Mouse (Mus musculus) megakaryocyte progenitor cell, adult 5-6 weeks (primary cell): ENCODE measurements at regions not wholly inside any gene's neighbourhood (a gene's known extent, or its start where the extent isn't known, plus 50 kb on each side); places are given as distances from the start of the nearest gene placed in this dataset.

Experiments used
- ATAC-seq: replicated peaks from 2 replicates; pipeline ENCODE4 v1.8.0; 2016; ENCODE audit warnings: mild to moderate bottlenecking, moderate TSS enrichment, inconsistent platforms; ENCODE audit not compliant: poor library complexity

- no peak for ATAC-seq
These were observed 2945.6 kb upstream of the 5930422O12Rik start for GRCm38 (mm10) chr8:30482956-30483355.

DNA sequence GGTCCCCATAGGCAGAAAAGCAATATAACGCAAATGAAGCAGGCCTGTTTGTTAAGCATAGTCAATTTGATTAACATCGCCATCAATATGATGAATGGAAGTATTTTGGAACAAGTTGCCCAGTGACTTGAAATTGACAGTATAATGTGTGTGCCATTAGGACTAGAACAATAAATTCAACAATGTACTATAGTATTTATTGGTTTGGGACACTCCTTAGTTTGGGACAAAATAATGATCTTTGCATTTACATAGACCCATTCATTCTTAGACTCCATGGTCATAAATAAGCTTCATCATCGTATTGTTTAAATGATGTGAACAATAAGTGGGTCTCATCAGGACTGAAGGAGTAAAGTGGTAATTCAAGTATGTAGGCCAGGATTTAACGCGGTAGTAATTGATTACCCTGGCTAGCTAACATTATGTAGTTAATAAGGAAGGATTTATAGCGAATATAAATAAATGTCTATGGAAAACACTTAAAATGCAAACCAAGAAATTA is 2933.6 kb upstream of the 5930422O12Rik start:
- ATAC-seq = no peak

- no peak for ATAC-seq
These were observed 2926.3 kb upstream of the 5930422O12Rik start for GRCm38 (mm10) chr8:30502164-30502563.

GRCm38 (mm10) chr8:30511358-30511757 is 2917.2 kb upstream of the 5930422O12Rik start:
- no peak for ATAC-seq

GRCm38 (mm10) chr8:30522806-30523462 is 2905.6 kb upstream of the 5930422O12Rik start:
- no peak for ATAC-seq

DNA sequence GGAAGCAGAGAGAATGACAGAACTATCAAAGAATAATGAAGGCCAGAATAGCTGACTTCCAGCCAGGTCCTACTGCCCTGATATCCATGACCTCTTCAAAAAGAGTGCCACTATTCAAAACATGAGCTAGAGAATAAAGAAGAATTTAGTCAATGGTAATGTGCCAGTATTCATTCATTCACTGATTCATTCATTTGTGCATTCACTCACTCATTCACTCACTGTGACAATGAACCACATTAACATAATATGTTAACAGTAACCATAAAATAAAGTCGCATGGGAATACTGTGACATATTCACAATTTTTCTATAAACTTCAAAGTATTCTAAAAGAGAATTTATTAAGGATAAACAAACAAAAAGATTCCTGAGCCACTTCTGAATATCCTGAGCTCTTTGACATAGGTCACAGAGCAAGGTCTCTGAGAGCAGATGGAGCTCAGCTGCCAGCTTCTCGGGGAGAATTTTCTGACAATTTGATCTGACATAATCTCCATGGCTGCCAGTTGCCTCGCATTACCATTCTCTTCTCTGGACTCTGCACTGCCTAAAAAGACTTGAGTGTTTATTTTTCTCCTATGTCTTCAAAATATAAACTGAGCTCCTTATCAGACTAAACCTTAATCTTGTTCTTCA is 2895.5 kb upstream of the 5930422O12Rik start:
- no peak for ATAC-seq

DNA sequence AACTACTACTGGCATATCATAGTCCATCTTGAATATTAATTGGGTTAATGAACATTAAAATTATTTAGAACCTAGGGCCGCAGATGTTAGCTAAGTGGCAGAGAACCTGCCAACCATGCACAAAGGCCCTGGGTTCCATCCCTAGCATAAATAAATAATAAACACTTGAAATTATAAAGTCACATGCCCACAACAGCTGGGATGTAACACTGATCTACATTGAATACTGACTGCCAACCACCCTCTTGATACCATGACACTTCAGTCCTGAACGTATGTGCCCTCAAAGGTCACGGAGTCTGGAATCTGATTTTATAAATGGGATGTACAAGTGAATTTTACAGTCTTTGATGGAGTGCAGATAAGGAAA is 2895.0 kb upstream of the 5930422O12Rik start:
- ATAC-seq = no peak

GRCm38 (mm10) chr8:30535450-30535849 is 2893.1 kb upstream of the 5930422O12Rik start:
- ATAC-seq = no peak

DNA sequence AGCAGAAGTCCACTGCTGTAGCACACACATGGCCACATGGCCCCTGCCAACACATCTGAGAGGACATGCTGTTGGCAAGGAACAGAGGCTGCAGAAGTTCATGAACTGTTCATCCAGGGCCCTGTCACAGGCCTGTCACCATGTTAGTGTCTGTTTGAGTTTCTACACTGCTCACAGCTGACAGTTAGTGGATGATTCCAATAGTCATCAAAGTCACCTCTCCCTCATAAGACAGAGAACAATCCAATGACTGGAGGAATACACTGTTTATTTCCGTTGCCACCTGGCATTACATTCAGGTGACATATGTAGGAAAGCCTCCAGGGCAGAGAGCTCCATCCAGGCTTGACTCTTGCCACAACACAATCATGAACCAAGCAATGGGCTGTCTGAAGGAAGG is 2886.3 kb upstream of the 5930422O12Rik start:
- no peak for ATAC-seq

DNA sequence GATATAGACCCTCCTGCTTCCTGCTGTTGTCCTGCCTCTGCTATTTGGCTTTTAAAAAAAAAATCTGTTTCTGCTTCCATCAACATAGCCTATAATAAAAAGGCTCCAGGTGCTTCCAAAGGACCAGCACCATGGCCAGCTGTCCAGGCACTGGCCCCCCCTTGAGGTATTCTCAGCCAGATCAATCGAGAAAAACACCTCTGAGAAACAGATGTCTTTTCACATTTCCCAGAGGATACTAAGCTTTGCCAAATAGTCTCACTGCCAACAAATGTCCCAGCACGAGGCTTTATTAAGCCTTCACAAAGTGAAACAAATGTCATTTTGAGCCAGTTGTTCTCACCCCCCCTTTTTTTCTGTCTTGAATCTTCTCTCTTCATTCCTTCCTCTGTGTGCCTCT is 2880.7 kb upstream of the 5930422O12Rik start:
- no peak for ATAC-seq

DNA sequence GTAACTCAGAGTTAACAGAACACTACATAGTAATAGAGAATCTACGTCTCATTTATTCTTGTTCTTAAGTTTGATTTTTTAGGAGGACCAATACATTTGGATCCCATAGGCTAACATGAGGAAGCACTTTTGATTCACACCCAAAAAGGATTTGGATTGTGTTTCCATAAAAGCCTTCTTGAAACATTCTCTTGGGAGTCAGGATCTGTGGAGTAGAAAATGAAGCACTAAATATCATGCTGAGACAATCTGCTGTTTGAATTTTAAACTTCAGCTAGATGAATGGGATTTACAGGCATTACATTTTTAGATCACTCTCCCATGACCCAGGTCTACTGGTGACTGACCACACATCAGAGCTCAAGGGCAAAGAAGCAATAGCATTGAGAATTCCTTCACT is 2877.5 kb upstream of the 5930422O12Rik start:
- no peak for ATAC-seq

GRCm38 (mm10) chr8:30557429-30557828 is 2871.1 kb upstream of the 5930422O12Rik start:
- no peak for ATAC-seq

GRCm38 (mm10) chr8:30561323-30562207 is 2866.9 kb upstream of the 5930422O12Rik start:
- no peak for ATAC-seq

GRCm38 (mm10) chr8:30569799-30570198 is 2858.7 kb upstream of the 5930422O12Rik start:
- ATAC-seq = no peak

DNA sequence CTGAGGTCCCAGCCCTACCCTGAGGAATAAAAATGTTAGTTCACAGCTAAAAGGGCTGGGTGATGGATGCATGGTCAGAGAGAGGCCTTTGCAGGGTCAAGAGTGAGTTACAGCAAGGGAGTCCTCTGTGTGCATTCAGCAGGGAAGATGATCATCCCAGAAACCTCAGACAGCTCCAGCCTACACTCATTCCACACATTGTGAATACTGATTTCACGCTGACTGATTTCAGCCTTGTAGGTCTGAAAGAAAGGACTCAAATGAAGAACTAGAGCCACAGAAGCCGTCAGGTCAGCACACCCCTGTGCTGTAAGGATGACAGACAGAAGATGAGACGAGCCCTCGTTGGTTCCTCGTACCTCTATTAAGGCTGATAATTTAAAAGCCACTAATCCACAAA is 2858.0 kb upstream of the 5930422O12Rik start:
- ATAC-seq = no peak

DNA sequence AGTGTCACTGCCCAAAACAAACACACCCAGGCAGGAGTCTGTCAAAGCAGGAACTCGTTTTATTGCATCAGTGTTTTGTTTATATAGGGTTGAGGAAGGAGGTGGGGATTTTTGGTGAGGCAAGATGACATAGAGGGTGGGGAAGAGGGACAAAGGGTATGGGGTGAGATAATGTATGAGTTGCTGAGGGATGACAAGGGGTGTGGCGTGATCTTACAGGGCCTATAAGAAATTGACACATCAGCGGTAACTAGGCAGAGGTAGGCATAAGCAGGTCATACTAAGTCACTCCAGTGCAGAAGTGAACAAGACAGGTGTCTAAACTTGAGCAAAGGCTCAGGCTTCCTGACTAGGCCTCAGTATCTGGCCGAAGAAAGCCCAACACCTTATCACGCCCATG is 2841.0 kb upstream of the 5930422O12Rik start:
- ATAC-seq = no peak

DNA sequence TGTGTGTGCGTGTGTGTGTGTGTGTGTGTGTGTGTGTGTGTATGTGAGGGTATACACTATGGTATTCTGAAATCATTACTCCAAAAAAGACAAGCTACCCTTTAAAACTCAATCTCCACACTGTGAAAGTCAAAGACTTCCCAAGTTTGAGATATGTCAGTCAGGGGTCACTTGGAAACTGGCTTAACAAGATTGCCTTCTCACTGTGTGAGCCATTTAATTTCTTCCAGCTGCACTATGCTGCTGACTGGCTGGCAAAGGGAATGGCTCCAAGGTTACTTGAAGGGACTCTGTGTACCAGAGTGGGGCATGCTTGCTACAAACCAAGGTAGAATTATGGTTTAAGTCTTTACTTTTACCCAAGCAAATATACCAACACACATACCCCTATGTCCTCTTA is 2826.1 kb upstream of the 5930422O12Rik start:
- ATAC-seq = no peak

- no peak for ATAC-seq
These were observed 2798.2 kb upstream of the 5930422O12Rik start for GRCm38 (mm10) chr8:30630332-30630731.

GRCm38 (mm10) chr8:30636791-30637190 is 2791.7 kb upstream of the 5930422O12Rik start:
- ATAC-seq = no peak

DNA sequence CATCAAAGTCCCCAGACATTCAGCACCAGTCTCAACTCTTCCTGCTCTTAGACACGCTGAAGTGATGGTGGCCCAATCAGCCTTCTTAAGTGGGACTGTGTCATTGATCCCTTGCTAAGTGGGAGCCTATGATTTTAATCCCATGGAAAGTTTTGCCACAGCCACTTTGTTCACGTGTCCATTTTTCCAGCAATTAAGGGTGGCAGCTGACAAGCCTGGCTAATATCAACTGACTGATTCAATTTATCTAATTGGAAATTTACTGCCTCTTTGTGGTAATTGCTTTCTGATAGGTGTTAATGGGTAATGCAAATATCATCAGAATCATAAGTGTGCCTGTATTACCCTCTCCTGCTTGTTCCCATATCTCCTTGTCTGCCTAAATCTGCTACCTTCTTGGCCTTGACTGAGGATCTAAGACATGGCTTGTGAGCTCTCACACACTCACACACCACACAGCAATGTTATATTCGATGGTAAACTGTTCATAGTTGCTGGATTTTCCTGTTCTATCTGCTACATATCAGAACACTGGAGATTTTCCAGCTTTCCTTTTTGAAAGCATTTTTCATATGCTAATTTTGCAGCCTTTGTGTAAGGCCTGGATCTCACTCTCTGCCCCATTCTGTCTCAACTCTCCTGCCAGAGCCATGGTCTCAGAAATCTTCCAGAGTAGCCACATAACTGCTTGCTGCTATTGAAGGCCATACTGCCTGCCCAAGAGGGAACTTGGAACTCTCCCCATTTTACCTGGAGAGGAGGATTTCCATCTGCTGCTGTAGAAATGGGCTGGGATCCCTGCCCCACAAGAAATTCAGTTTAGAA is 2785.4 kb upstream of the 5930422O12Rik start:
- ATAC-seq = no peak

GRCm38 (mm10) chr8:30648497-30648896 is 2780.0 kb upstream of the 5930422O12Rik start:
- no peak for ATAC-seq
